Comparison of ENCODE assay signal across 18 mouse cellular contexts in genomic region chr11:52272619-52273018, GRCm38 (mm10). TPM values are rescaled to one million over a fixed set of nuclear protein-coding genes. Genes with fewer than 3 reads are reported as not detected.
DNase-seq lines count a peak whose midpoint lies in the region; ATAC-seq and TF ChIP-seq lines count a peak whose summit lies in the region.
"Had no signal": no experiment of that assay in that cellular context is flagged by ENCODE, and none has a peak within 500 bp of the region (broad histone marks: within the 10 kb centered on the region; RNA-seq: fewer than 3 reads in every experiment).

No protein-coding gene starts in this region.

- H3K9me3 ChIP-seq in heart, embryonic 13.5 days = no peaks in the 10 kb centered on the region
- H3K9me3 ChIP-seq in lung, postnatal 0 days (ENCODE audit: low read length) = no peaks in the 10 kb centered on the region
- H3K9me3 ChIP-seq in midbrain, embryonic 14.5 days (ENCODE audit: control insufficient read depth, low read length) = no peaks in the 10 kb centered on the region
- H3K9me3 ChIP-seq: forebrain, embryonic 12.5 days; hindbrain, embryonic 15.5 days; limb, embryonic 13.5 days had no signal

- no peak overlapping the region for H3K4me3 ChIP-seq in heart, embryonic 13.5 days
- no peak overlapping the region for H3K4me3 ChIP-seq in lung, postnatal 0 days (ENCODE audit: low read depth, low read length)
- no peak overlapping the region for H3K4me3 ChIP-seq in midbrain, embryonic 14.5 days (replicated peaks; ENCODE audit: low read depth, low read length)
- H3K4me3 ChIP-seq: forebrain, embryonic 12.5 days; hindbrain, embryonic 15.5 days; limb, embryonic 13.5 days had no signal

- peaks cover 58% of the 10 kb centered on the region for H3K4me1 ChIP-seq in heart, embryonic 13.5 days
- peaks cover 37% of the 10 kb centered on the region for H3K4me1 ChIP-seq in lung, postnatal 0 days (ENCODE audit: insufficient read depth, low read depth, low read length)
- H3K4me1 ChIP-seq in midbrain, embryonic 14.5 days (ENCODE audit: control insufficient read depth, insufficient read depth, low read length) = no peaks in the 10 kb centered on the region
- H3K4me1 ChIP-seq: forebrain, embryonic 12.5 days had no signal

- TF ChIP-seq EP300 in lung, postnatal 0 days (IDR thresholded peaks at IDR 0.05) = no peak

- H3K27me3 ChIP-seq in heart, embryonic 13.5 days (replicated peaks) = no peaks in the 10 kb centered on the region
- no peaks in the 10 kb centered on the region for H3K27me3 ChIP-seq in lung, postnatal 0 days (replicated peaks; ENCODE audit: insufficient read depth, low read length)
- no peaks in the 10 kb centered on the region for H3K27me3 ChIP-seq in midbrain, embryonic 14.5 days (ENCODE audit: control insufficient read depth, insufficient read depth, low read length)
- H3K27me3 ChIP-seq: hindbrain, embryonic 15.5 days; limb, embryonic 13.5 days had no signal

- TF ChIP-seq CTCF in lung, postnatal 0 days (IDR thresholded peaks at IDR 0.05) = 0 out of 2 replicates have a peak, but pooled peaks have one; percentile 4

- WGBS in heart, embryonic 13.5 days = 50% methylated on average over 6 of the region's 6 CpGs
- 67% methylated on average over 6 of the region's 6 CpGs for WGBS in lung, postnatal 0 days
- WGBS in midbrain, embryonic 14.5 days = 74% methylated on average over 6 of the region's 6 CpGs

- no peak overlapping the region for H3K4me2 ChIP-seq in heart, embryonic 13.5 days
- H3K4me2 ChIP-seq in lung, postnatal 0 days (replicated peaks; ENCODE audit: low read depth, low read length) = no peak overlapping the region
- no peak overlapping the region for H3K4me2 ChIP-seq in midbrain, embryonic 14.5 days (ENCODE audit: low read length)
- H3K4me2 ChIP-seq: forebrain, embryonic 12.5 days; hindbrain, embryonic 15.5 days; limb, embryonic 13.5 days had no signal

- peak overlapping the region; percentile 24; the same call in 1 of the 2 replicates for H3K27ac ChIP-seq in heart, embryonic 13.5 days (replicated peaks)
- H3K27ac ChIP-seq in lung, postnatal 0 days (ENCODE audit: low read length) = peak overlapping the region; percentile 71
- no peak overlapping the region for H3K27ac ChIP-seq in midbrain, embryonic 14.5 days (replicated peaks; ENCODE audit: low read depth, low read length)
- H3K27ac ChIP-seq: forebrain, embryonic 12.5 days; hindbrain, embryonic 15.5 days; limb, embryonic 13.5 days; macrophage had no signal

- intact Hi-C loops in heart, postnatal 36 days (cut with DNase I) = no loop called here

- no peak for DNase-seq in heart, postnatal 36 days
- no peak for DNase-seq in lung, postnatal 0 days (ENCODE audit: low spot score)
- DNase-seq in lung, postnatal 36 days = no peak
- peak; percentile 38 for DNase-seq in embryo, embryonic 10.5 days (ENCODE audit: low spot score)
- peak; percentile 63 for DNase-seq in naive thymus-derived CD4-positive, alpha-beta T cell, adult 2 months (ENCODE audit: low read depth)
- no peak for DNase-seq in testis, postnatal 14 days (ENCODE audit: low spot score)
- DNase-seq in midbrain, embryonic 14.5 days = no peak
- DNase-seq: cerebellum, postnatal 36 days; kidney, adult 8-10 months had no signal

- no peaks in the 10 kb centered on the region for H3K36me3 ChIP-seq in heart, embryonic 13.5 days
- no peaks in the 10 kb centered on the region for H3K36me3 ChIP-seq in lung, postnatal 0 days (ENCODE audit: insufficient read depth, low read length)
- H3K36me3 ChIP-seq in midbrain, embryonic 14.5 days (ENCODE audit: control insufficient read depth, insufficient read depth, low read length) = no peaks in the 10 kb centered on the region
- H3K36me3 ChIP-seq: forebrain, embryonic 12.5 days; hindbrain, embryonic 15.5 days; limb, embryonic 13.5 days had no signal

- H3K9ac ChIP-seq in heart, embryonic 13.5 days = 0 out of 2 replicates have a peak overlapping the region, but pooled peaks have one; percentile 48
- H3K9ac ChIP-seq in lung, postnatal 0 days (replicated peaks; ENCODE audit: low read depth) = no peak overlapping the region
- H3K9ac ChIP-seq in midbrain, embryonic 14.5 days (replicated peaks; ENCODE audit: low read length) = no peak overlapping the region
- H3K9ac ChIP-seq: forebrain, embryonic 12.5 days; hindbrain, embryonic 15.5 days; limb, embryonic 13.5 days had no signal

- no peak for ATAC-seq in heart, embryonic 13.5 days (ENCODE audit: extremely low read depth, insufficient number of reproducible peaks, low FRiP score, low TSS enrichment)
- ATAC-seq in lung, postnatal 0 days = no peak
- ATAC-seq in midbrain, embryonic 14.5 days (ENCODE audit: low FRiP score, low TSS enrichment) = no peak
- ATAC-seq: CD4-positive, CD25-positive, alpha-beta regulatory T cell, adult 4 months had no signal

RNA-seq across cellular contexts. Expression of gene Tcf7, which starts 10.2 kb away (rescaled TPM):
- 3.5 and 4.3 TPM in 2 replicates for polyA plus RNA-seq in heart, embryonic 13.5 days (2015; fragmentation: Nextera tagmentation; extraction: Ambion mirVana)
- total RNA-seq in heart, postnatal 36 days (2021) = 1 to 10 TPM in 1 of 2 experiments, under 1 TPM in 1; 0.65 to 1.2 TPM
- polyA plus RNA-seq in lung, postnatal 0 days (2015; fragmentation: Nextera tagmentation; extraction: Ambion mirVana) = 14.7 and 14.8 TPM in 2 replicates
- polyA plus RNA-seq in midbrain, embryonic 14.5 days (2014; fragmentation: Nextera tagmentation; extraction: Ambion mirVana) = 2.8 and 5.8 TPM in 2 replicates

RNA-seq across cellular contexts. Expression of gene Skp1a, which starts 40.8 kb away (rescaled TPM):
- polyA plus RNA-seq in heart, embryonic 13.5 days (2015; fragmentation: Nextera tagmentation; extraction: Ambion mirVana) = 467 and 522 TPM in 2 replicates
- total RNA-seq in heart, postnatal 36 days (2021) = 100 to 1,000 TPM; 241 to 246 TPM
- polyA plus RNA-seq in lung, postnatal 0 days (2015; fragmentation: Nextera tagmentation; extraction: Ambion mirVana) = 552 and 571 TPM in 2 replicates
- polyA plus RNA-seq in midbrain, embryonic 14.5 days (2014; fragmentation: Nextera tagmentation; extraction: Ambion mirVana) = 1,139 and 1,189 TPM in 2 replicates

RNA-seq across cellular contexts. Expression of gene Olfr1371, which starts 58.8 kb away (rescaled TPM):
- not detected in 2 replicates for polyA plus RNA-seq in heart, embryonic 13.5 days (2015; fragmentation: Nextera tagmentation; extraction: Ambion mirVana)
- not detected for total RNA-seq in heart, postnatal 36 days (2021)
- polyA plus RNA-seq in lung, postnatal 0 days (2015; fragmentation: Nextera tagmentation; extraction: Ambion mirVana) = not detected in 2 replicates
- polyA plus RNA-seq in midbrain, embryonic 14.5 days (2014; fragmentation: Nextera tagmentation; extraction: Ambion mirVana) = not detected in 2 replicates
- total RNA-seq: adrenal gland, adult 2 months; gastrocnemius, postnatal 4 days; layer of hippocampus, postnatal 25 days had no signal
- polyA plus RNA-seq: adrenal gland, adult 2 months; CD4-positive, CD25-positive, alpha-beta regulatory T cell, adult 4 months; forebrain, embryonic 12.5 days; hindbrain, embryonic 15.5 days; limb, embryonic 13.5 days; macrophage had no signal

Comparison
In these comparisons a context has a peak if more than half of its experiments do, and no peak if none do; other contexts are left out.
1. DNase-seq: peak in embryo, embryonic 10.5 days (single experiment) and naive thymus-derived CD4-positive, alpha-beta T cell, adult 2 months (single experiment); none in heart, postnatal 36 days (0 of 2), lung, postnatal 0 days (single experiment), lung, postnatal 36 days (single experiment), testis, postnatal 14 days (single experiment) and midbrain, embryonic 14.5 days (single experiment).